Mouse (Mus musculus) forebrain, embryonic 16.5 days (tissue): ENCODE data around the gene Xrra1. TPM values are rescaled to one million over a fixed set of nuclear protein-coding genes. Genes with fewer than 3 reads are reported as not detected.

Experiments
- ATAC-seq: fragments of 200-750 bp; cut with Nextera tagmentation; 2 replicates; pipeline ENCODE4 v1.8.0; 2017; ENCODE audit warnings: mild to moderate bottlenecking, moderate library complexity
- H3K27ac ChIP-seq: fragments of 300-500 bp; sonication (generic); 2 replicates; pipeline ENCODE4 v1.5.1; 2014; ENCODE audit warnings: low read length, control low read depth
- H3K27me3 ChIP-seq: fragments of 300-500 bp; sonication (generic); replicated peaks from 2 replicates; pipeline ENCODE4 v1.6.1; 2014; ENCODE audit warnings: low read length; ENCODE audit not compliant: control insufficient read depth, insufficient read depth
- H3K36me3 ChIP-seq: fragments of 300-500 bp; sonication (generic); 2 replicates; pipeline ENCODE4 v1.6.1; 2014; ENCODE audit not compliant: control insufficient read depth, insufficient read depth
- H3K4me1 ChIP-seq: fragments of 300-500 bp; sonication (generic); replicated peaks from 2 replicates; pipeline ENCODE4 v1.6.1; 2014; ENCODE audit warnings: low read length; ENCODE audit not compliant: control insufficient read depth, insufficient read depth
- H3K4me2 ChIP-seq: fragments of 300-500 bp; sonication (generic); 2 replicates; pipeline ENCODE4 v1.6.1; 2014; ENCODE audit warnings: mild to moderate bottlenecking, low read length, control low read depth
- H3K4me3 ChIP-seq: fragments of 300-500 bp; sonication (generic); replicated peaks from 2 replicates; pipeline ENCODE4 v1.5.1; 2014; ENCODE audit warnings: mild to moderate bottlenecking, low read length, control low read depth
- H3K9ac ChIP-seq: fragments of 300-500 bp; sonication (generic); replicated peaks from 2 replicates; pipeline ENCODE4 v1.6.1; 2014; ENCODE audit warnings: low read depth, low read length, control low read depth
- H3K9me3 ChIP-seq: fragments of 300-500 bp; sonication (generic); 2 replicates; pipeline ENCODE4 v1.6.1; 2016; ENCODE audit warnings: low read length; ENCODE audit not compliant: control insufficient read depth
- WGBS: fragments of 180-500 bp; shearing (Covaris S2); extraction: QIAGEN DNeasy Blood & Tissue Kit; methylation state at CpG from one replicate; pipeline ENCODE4 v1.1.7; 2014; 5-methylcytosine and 5-hydroxymethylcytosine counted together
- polyA plus RNA-seq: library from polyadenylated mRNA; unstranded; fragments of >200 nt; fragmentation: Nextera tagmentation; extraction: Ambion mirVana; gene quantifications from 2 replicates; pipeline ENCODE4 v1.2.1, GENCODE M21; 2015

The Xrra1 gene
- polyA plus RNA-seq, 1 experiment from 2014 or later: 0.70 TPM

GRCm38 (mm10) chr7:99845533-99846236 is 13.2 kb upstream of the Xrra1 start:
- no peak overlapping the region for H3K4me3 ChIP-seq
- H3K9me3 ChIP-seq: no peaks in the 10 kb centered on the region
- no peaks in the 10 kb centered on the region; the same call in 1 of the 2 replicates for H3K4me1 ChIP-seq
- no peak for ATAC-seq
- no peaks in the 10 kb centered on the region for H3K27me3 ChIP-seq
- no peak overlapping the region for H3K27ac ChIP-seq
- H3K36me3 ChIP-seq: peaks cover 30% of the 10 kb centered on the region; the same call in 1 of the 2 replicates
- H3K4me2 ChIP-seq: no peak overlapping the region
- WGBS: 96% methylated on average over 8 of the region's 8 CpGs
- H3K9ac ChIP-seq: no peak overlapping the region

GRCm38 (mm10) chr7:99850534-99850933 is 8.4 kb upstream of the Xrra1 start:
- Histone ChIP-seq H3K4me2 (no peak overlapping the region), H3K36me3 (peaks cover 19% of the 10 kb centered on the region; the same call in 1 of the 2 replicates), H3K4me3 (no peak overlapping the region), H3K9me3 (no peaks in the 10 kb centered on the region), H3K9ac (no peak overlapping the region), H3K4me1 (no peaks in the 10 kb centered on the region; the same call in 1 of the 2 replicates), H3K27ac (no peak overlapping the region), H3K27me3 (no peaks in the 10 kb centered on the region)
- WGBS: 92% methylated on average over 5 of the region's 5 CpGs
- no peak for ATAC-seq

- Histone ChIP-seq H3K36me3 (peaks cover 20% of the 10 kb centered on the region), H3K4me1 (peaks cover 2% of the 10 kb centered on the region; the same call in 1 of the 2 replicates), H3K27ac (no peak overlapping the region), H3K9ac (no peak overlapping the region), H3K4me3 (no peak overlapping the region), H3K4me2 (no peak overlapping the region), H3K9me3 (no peaks in the 10 kb centered on the region), H3K27me3 (no peaks in the 10 kb centered on the region)
- no peak for ATAC-seq
- 48% methylated on average over 1 of the region's 1 CpGs for WGBS
These were observed 7.8 kb upstream of the Xrra1 start for GRCm38 (mm10) chr7:99851121-99851520.

- Histone ChIP-seq H3K4me1 (peaks cover 6% of the 10 kb centered on the region), H3K27me3 (no peaks in the 10 kb centered on the region), H3K27ac (no peak overlapping the region), H3K9ac (no peak overlapping the region), H3K9me3 (no peaks in the 10 kb centered on the region), H3K4me3 (no peak overlapping the region), H3K36me3 (peaks cover 15% of the 10 kb centered on the region), H3K4me2 (no peak overlapping the region)
- WGBS: 89% methylated on average over 6 of the region's 6 CpGs
- ATAC-seq: no peak
These were observed 7.3 kb upstream of the Xrra1 start for GRCm38 (mm10) chr7:99851618-99852017.

GRCm38 (mm10) chr7:99853350-99853749 is 5.6 kb upstream of the Xrra1 start:
- H3K4me3 ChIP-seq: no peak overlapping the region
- H3K9ac ChIP-seq: no peak overlapping the region
- no peak overlapping the region for H3K4me2 ChIP-seq
- no peaks in the 10 kb centered on the region for H3K9me3 ChIP-seq
- H3K27me3 ChIP-seq: no peaks in the 10 kb centered on the region
- no peak overlapping the region for H3K27ac ChIP-seq
- WGBS: 94% methylated on average over 7 of the region's 7 CpGs
- no peak for ATAC-seq
- H3K36me3 ChIP-seq: peaks cover 9% of the 10 kb centered on the region
- peaks cover 17% of the 10 kb centered on the region for H3K4me1 ChIP-seq

GRCm38 (mm10) chr7:99854311-99854710 is 4.6 kb upstream of the Xrra1 start:
- no peaks in the 10 kb centered on the region for H3K9me3 ChIP-seq
- peaks cover 19% of the 10 kb centered on the region for H3K4me1 ChIP-seq
- no peak overlapping the region for H3K27ac ChIP-seq
- H3K4me2 ChIP-seq: no peak overlapping the region
- H3K4me3 ChIP-seq: no peak overlapping the region
- H3K9ac ChIP-seq: no peak overlapping the region
- H3K36me3 ChIP-seq: peaks cover 9% of the 10 kb centered on the region; the same call in 1 of the 2 replicates
- H3K27me3 ChIP-seq: no peaks in the 10 kb centered on the region
- ATAC-seq: no peak
- 94% methylated on average over 4 of the region's 4 CpGs for WGBS

GRCm38 (mm10) chr7:99856266-99856861 is 2.6 kb upstream of the Xrra1 start:
- WGBS: 93% methylated on average over 14 of the region's 14 CpGs
- H3K27me3 ChIP-seq: no peaks in the 10 kb centered on the region
- H3K27ac ChIP-seq: no peak overlapping the region
- H3K36me3 ChIP-seq: peaks cover 9% of the 10 kb centered on the region; the same call in 1 of the 2 replicates
- H3K4me1 ChIP-seq: peaks cover 19% of the 10 kb centered on the region
- H3K4me3 ChIP-seq: no peak overlapping the region
- H3K9ac ChIP-seq: no peak overlapping the region
- H3K9me3 ChIP-seq: no peaks in the 10 kb centered on the region
- no peak for ATAC-seq
- H3K4me2 ChIP-seq: no peak overlapping the region

GRCm38 (mm10) chr7:99858175-99858812 is 622 bp upstream of the Xrra1 start:
- peaks cover 19% of the 10 kb centered on the region for H3K4me1 ChIP-seq
- H3K27ac ChIP-seq: peak overlapping the region; percentile 86
- H3K27me3 ChIP-seq: no peaks in the 10 kb centered on the region
- ATAC-seq: peak; percentile 59
- WGBS: 1% methylated on average over 19 of the region's 19 CpGs
- H3K36me3 ChIP-seq: peaks cover 7% of the 10 kb centered on the region; the same call in 1 of the 2 replicates
- H3K9ac ChIP-seq: peak overlapping the region; percentile 91
- H3K9me3 ChIP-seq: no peaks in the 10 kb centered on the region
- peak overlapping the region; percentile 93 for H3K4me3 ChIP-seq
- H3K4me2 ChIP-seq: peak overlapping the region; percentile 93

- Histone ChIP-seq H3K36me3 (no peaks in the 10 kb centered on the region), H3K4me3 (no peak within 1 kb of the TSS), H3K4me2 (no peak within 1 kb of the TSS), H3K27me3 (no peaks in the 10 kb centered on the region), H3K27ac (no peak within 1 kb of the TSS), H3K9ac (no peak within 1 kb of the TSS), H3K9me3 (no peaks in the 10 kb centered on the region), H3K4me1 (0 out of 2 replicates have a peak, but pooled peaks cover 2% of the 10 kb centered on the region)
- no peak for ATAC-seq
- WGBS: 53% methylated on average over 7 of the region's 7 CpGs
These were observed 4.4 kb downstream of the Xrra1 start, which contains the start of gene Spcs2 for GRCm38 (mm10) chr7:99863362-99863761. TSS of gene Spcs2 (minus strand) at chr7:99863462.
